Mouse (Mus musculus): ENCODE results near the gene Thbs3. TPM values are rescaled to one million over a fixed set of nuclear protein-coding genes. Genes with fewer than 3 reads are reported as not detected.

Gene Thbs3
- polyA plus RNA-seq, 1 experiment from 2014 or later = 10.4 TPM

GRCm38 (mm10) chr3:89224796-89225195 lies 9.8 kb downstream of the Thbs3 start:
- Histone ChIP-seq H3K4me2 (ENCODE audit: low read length) (no peak overlapping the region), H3K4me1 (replicated peaks; ENCODE audit: insufficient read depth, low read length) (peaks cover 24% of the 10 kb centered on the region), H3K9ac (ENCODE audit: low read depth, low read length) (no peak overlapping the region), H3K4me3 (replicated peaks; ENCODE audit: low read depth, low read length) (no peak overlapping the region), H3K36me3 (ENCODE audit: insufficient read depth, low read length) (no peaks in the 10 kb centered on the region), H3K27me3 (ENCODE audit: insufficient read depth, low read length) (no peaks in the 10 kb centered on the region), H3K27ac (no peak overlapping the region), H3K9me3 (replicated peaks; ENCODE audit: low read length) (no peaks in the 10 kb centered on the region)
- TF ChIP-seq CTCF (IDR thresholded peaks at IDR 0.05; ENCODE audit: low read depth) = no peak
- ATAC-seq (replicated peaks; ENCODE audit: low FRiP score, low read depth) (no peak), DNase-seq (ENCODE audit: low spot score) (no peak)
- 80% methylated on average over 11 of the region's 11 CpGs for WGBS

DNA sequence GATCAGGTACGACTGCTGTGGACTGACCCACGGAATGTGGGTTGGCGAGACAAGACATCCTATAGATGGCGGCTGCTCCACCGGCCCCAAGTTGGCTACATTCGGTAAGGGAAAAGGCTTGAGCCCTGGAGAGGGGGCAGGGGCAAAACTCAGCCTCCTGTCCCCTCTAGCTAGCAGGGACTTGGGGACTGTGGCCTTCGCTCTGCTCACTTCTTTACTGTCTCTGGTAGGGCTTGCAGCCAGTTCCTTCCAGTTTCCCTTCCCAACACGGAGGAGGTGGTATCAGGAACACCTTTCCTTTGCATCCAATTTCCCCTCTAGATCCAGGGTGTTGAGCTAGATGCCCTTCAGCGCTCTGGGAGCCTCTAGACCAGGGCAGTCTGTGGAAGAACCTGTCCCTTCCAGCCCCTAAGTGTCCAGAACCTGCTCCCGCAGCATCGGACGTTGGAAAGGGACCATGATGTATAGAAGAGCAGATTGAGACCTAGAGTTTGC lies 10.4 kb downstream of the Thbs3 start:
- H3K4me1 ChIP-seq (replicated peaks; ENCODE audit: insufficient read depth, low read length) = peaks cover 24% of the 10 kb centered on the region
- no peaks in the 10 kb centered on the region for H3K36me3 ChIP-seq (ENCODE audit: insufficient read depth, low read length)
- DNase-seq (ENCODE audit: low spot score) = no peak
- WGBS = 69% methylated on average over 12 of the region's 12 CpGs
- H3K4me2 ChIP-seq (ENCODE audit: low read length) = no peak overlapping the region
- H3K9ac ChIP-seq (ENCODE audit: low read depth, low read length) = no peak overlapping the region
- TF ChIP-seq CTCF (IDR thresholded peaks at IDR 0.05; ENCODE audit: low read depth) = no peak
- no peak overlapping the region for H3K4me3 ChIP-seq (replicated peaks; ENCODE audit: low read depth, low read length)
- no peak for ATAC-seq (replicated peaks; ENCODE audit: low FRiP score, low read depth)
- H3K9me3 ChIP-seq (replicated peaks; ENCODE audit: low read length) = no peaks in the 10 kb centered on the region
- no peaks in the 10 kb centered on the region for H3K27me3 ChIP-seq (ENCODE audit: insufficient read depth, low read length)
- no peak overlapping the region for H3K27ac ChIP-seq

- DNase-seq (ENCODE audit: low spot score) (no peak), ATAC-seq (replicated peaks; ENCODE audit: low FRiP score, low read depth) (no peak)
- H3K4me1 ChIP-seq (replicated peaks; ENCODE audit: insufficient read depth, low read length) = peaks cover 24% of the 10 kb centered on the region
- WGBS = 57% methylated on average over 4 of the region's 4 CpGs
- H3K36me3 ChIP-seq (ENCODE audit: insufficient read depth, low read length) = no peaks in the 10 kb centered on the region
- no peak for TF ChIP-seq CTCF (IDR thresholded peaks at IDR 0.05; ENCODE audit: low read depth)
- no peak overlapping the region for H3K4me2 ChIP-seq (ENCODE audit: low read length)
- H3K9me3 ChIP-seq (replicated peaks; ENCODE audit: low read length) = no peaks in the 10 kb centered on the region
- H3K27me3 ChIP-seq (ENCODE audit: insufficient read depth, low read length) = no peaks in the 10 kb centered on the region
- no peak overlapping the region for H3K9ac ChIP-seq (ENCODE audit: low read depth, low read length)
- no peak overlapping the region for H3K27ac ChIP-seq
- no peak overlapping the region for H3K4me3 ChIP-seq (replicated peaks; ENCODE audit: low read depth, low read length)
These were observed 10.9 kb downstream of the Thbs3 start for GRCm38 (mm10) chr3:89225918-89226317.

- no peak for TF ChIP-seq CTCF (IDR thresholded peaks at IDR 0.05; ENCODE audit: low read depth)
- Histone ChIP-seq H3K36me3 (ENCODE audit: insufficient read depth, low read length) (no peaks in the 10 kb centered on the region), H3K27ac (no peak overlapping the region), H3K27me3 (ENCODE audit: insufficient read depth, low read length) (no peaks in the 10 kb centered on the region), H3K9ac (ENCODE audit: low read depth, low read length) (no peak overlapping the region), H3K4me2 (ENCODE audit: low read length) (peak overlapping the region; percentile 69; the same call in 1 of the 2 replicates), H3K9me3 (replicated peaks; ENCODE audit: low read length) (no peaks in the 10 kb centered on the region), H3K4me3 (replicated peaks; ENCODE audit: low read depth, low read length) (no peak overlapping the region), H3K4me1 (replicated peaks; ENCODE audit: insufficient read depth, low read length) (peaks cover 24% of the 10 kb centered on the region)
- no peak for ATAC-seq (replicated peaks; ENCODE audit: low FRiP score, low read depth)
- WGBS = 44% methylated on average over 11 of the region's 11 CpGs
- DNase-seq (ENCODE audit: low spot score) = no peak
These were observed 11.4 kb downstream of the Thbs3 start for GRCm38 (mm10) chr3:89226361-89226760.

DNA sequence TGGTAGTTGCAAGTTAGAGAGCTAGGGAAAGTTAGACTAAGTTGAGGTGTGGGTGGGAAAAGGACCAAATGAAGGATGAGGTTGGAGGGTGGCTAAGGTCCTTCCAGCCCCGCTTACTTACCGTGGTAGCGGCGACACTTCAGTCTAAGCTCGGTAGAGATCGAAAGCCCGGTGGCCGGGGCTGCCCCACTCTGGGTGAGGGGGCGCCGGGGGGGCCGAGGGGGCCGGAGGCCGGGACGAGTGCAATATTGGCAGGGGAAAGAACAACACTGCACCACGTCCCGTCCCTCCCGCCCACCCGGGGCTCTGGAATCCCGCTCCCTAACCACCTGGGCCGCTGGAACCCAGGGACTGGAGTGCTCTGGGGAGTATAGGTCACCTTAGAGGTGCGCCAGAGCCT lies 11.9 kb downstream of the Thbs3 start, which contains the start of gene Mtx1:
Mtx1 (minus strand) TSS at position 189 of the 400 bp plus-strand sequence.
- H3K9ac ChIP-seq (ENCODE audit: low read depth, low read length) = peak within 1 kb of the TSS; percentile 48
- peak within 1 kb of the TSS; percentile 69 for H3K4me2 ChIP-seq (ENCODE audit: low read length)

DNA sequence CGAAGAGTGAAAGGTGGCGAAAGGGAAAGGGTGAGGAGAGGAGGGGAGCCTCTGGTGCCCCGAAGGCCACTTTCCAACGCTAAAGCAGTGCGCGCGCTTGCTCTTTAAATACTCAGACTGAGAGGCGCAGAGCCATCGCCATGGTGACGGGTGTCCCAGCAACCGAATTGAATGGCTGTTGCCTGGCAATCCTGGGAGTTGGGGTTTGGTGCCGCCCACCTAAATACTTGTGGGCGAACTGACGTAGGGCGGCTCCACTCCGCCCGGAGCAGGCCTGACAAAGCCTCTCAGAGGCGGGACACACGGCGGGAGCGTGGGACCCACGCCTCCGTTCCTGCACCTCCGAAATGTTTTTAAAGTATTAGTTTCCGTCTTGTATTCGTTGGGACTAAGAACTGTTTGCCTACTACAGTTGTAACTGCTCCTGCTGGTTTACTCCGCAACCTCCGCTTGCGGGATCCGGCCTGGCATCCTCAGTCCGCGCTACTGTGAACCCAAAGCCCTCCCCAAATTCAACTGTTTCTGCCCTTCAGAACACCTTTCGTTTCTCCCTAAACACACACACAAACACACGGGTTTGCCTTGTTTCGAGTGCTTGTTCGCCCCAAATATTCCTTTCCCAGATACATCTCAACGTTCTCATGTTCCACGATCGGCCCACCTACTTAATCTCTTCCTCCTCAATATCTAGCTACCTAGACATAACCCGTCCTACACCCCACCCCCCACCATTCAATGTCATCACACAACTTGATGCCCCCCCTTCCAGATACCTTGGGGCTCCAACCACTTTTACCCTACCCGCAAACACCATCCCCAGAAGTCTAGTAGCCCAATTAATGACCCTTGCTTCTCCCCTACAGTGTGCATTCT lies 12.6 kb downstream of the Thbs3 start:
- Histone ChIP-seq H3K36me3 (ENCODE audit: insufficient read depth, low read length) (no peaks in the 10 kb centered on the region), H3K4me3 (replicated peaks; ENCODE audit: low read depth, low read length) (peak overlapping the region; percentile 33), H3K4me2 (ENCODE audit: low read length) (peak overlapping the region; percentile 69), H3K27ac (peak overlapping the region; percentile 85), H3K4me1 (replicated peaks; ENCODE audit: insufficient read depth, low read length) (peaks cover 24% of the 10 kb centered on the region), H3K9me3 (replicated peaks; ENCODE audit: low read length) (no peaks in the 10 kb centered on the region), H3K27me3 (ENCODE audit: insufficient read depth, low read length) (no peaks in the 10 kb centered on the region), H3K9ac (ENCODE audit: low read depth, low read length) (peak overlapping the region; percentile 48)
- DNase-seq (ENCODE audit: low spot score) = peak; percentile 95
- WGBS = 4% methylated on average over 41 of the region's 41 CpGs
- no peak for TF ChIP-seq CTCF (IDR thresholded peaks at IDR 0.05; ENCODE audit: low read depth)
- peak; percentile 74 for ATAC-seq (replicated peaks; ENCODE audit: low FRiP score, low read depth)

More for the DNA sequence above, 11.9 kb downstream of the Thbs3 start, which contains the start of gene Mtx1:
- 6% methylated on average over 21 of the region's 21 CpGs for WGBS
- no peak for TF ChIP-seq CTCF (IDR thresholded peaks at IDR 0.05; ENCODE audit: low read depth)
- H3K4me3 ChIP-seq (replicated peaks; ENCODE audit: low read depth, low read length) = peak within 1 kb of the TSS; percentile 33
- H3K27me3 ChIP-seq (ENCODE audit: insufficient read depth, low read length) = no peaks in the 10 kb centered on the region
- ATAC-seq (replicated peaks; ENCODE audit: low FRiP score, low read depth) = peak; percentile 5
- no peaks in the 10 kb centered on the region for H3K9me3 ChIP-seq (replicated peaks; ENCODE audit: low read length)
- H3K36me3 ChIP-seq (ENCODE audit: insufficient read depth, low read length) = no peaks in the 10 kb centered on the region
- peaks cover 24% of the 10 kb centered on the region for H3K4me1 ChIP-seq (replicated peaks; ENCODE audit: insufficient read depth, low read length)
- no peak for DNase-seq (ENCODE audit: low spot score)
- peak within 1 kb of the TSS; percentile 85 for H3K27ac ChIP-seq

All from kidney, postnatal 0 days (tissue).